Mouse (Mus musculus): Measurements from ENCODE around the gene Prmt3. TPM values are rescaled to one million over a fixed set of nuclear protein-coding genes. Genes with fewer than 3 reads are reported as not detected.

Gene Prmt3
- total RNA-seq, 4 experiments from 2014 or later = 12.7 to 17.0 (median 15.7) TPM

DNA sequence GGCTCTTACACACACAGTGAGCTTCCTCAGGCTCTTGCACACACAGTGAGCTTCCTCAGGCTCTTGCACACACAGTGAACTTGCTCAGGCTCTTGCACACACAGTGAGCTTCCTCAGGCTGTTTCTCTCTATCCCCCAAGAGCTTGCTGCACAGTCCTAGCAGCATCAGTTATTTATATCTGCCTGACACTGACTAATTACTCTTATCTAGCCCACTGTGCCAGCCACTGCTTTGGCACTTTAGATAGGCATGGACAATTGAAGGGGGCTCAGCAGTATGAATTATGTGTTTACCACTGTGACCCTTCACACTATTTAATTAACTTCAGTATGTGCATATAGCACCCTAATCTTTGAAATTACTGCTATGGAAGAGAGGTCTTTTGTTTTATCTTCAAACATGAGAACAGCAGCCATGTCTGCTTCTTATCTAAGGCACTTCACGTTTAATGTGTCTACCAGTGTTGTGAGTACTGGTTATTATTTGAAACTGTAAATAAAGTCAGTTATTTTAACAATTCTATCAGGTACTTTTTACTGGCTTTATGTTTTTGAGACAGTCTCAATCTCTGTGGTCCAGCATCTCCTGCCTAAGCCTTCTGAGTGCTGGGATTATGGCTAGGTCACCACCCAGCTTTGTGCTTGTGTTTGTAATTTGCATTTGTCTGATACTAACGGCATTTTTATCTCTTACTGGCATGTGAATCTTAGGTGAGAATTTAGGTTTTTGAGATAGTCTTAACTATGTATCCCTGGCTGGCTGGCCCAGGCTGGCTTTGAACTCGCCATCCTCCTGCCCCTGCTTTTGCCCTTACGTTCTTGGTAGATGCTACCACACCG is 75.4 kb downstream of the Prmt3 start:
- DNase-seq (ENCODE audit: low spot score) = no peak

DNA sequence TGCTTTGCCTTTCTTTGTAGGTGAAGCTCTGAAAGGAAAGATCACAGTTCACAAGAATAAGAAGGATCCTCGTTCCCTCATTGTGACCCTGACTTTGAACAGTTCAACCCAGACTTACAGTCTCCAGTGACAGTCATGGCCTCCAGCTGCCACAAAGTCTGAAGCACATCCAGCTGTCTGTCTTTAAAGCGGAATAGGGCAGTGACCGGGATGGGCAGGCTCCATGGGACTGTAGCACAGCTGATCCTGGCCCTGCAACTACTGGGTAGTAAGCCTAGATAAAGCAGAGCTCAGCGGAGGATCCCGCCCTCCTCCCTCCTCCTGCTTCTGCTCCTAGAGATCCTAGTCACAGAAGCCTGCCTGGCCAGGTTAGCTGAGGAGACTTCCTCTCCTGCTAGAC is 79.2 kb downstream of the Prmt3 start:
- DNase-seq (ENCODE audit: low spot score) = no peak

- DNase-seq (ENCODE audit: low spot score) = no peak
Measured at GRCm38 (mm10) chr7:49858257-49858656, 80.1 kb downstream of the Prmt3 start.

GRCm38 (mm10) chr7:49859820-49860219 is 81.7 kb downstream of the Prmt3 start:
- no peak for DNase-seq (ENCODE audit: low spot score)

DNA sequence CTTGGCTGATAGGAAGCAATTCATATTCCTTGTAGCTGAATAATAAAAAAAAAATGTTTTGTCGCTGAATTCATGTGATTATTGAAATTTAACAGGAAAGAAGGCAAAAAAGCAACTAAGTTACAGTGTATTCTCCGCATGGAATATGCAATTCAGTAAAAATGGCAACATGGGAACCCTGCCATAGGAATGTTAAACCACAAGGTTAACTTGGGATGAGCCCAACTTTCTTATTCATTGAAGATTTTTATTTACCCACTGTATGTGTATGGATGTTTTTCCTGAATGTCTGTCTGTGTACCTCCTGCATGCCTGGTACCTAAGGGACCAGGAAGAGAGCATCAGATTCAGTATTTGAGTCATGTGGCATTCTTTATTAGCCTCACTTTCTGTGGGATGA is 83.0 kb downstream of the Prmt3 start:
- DNase-seq (ENCODE audit: low spot score) = no peak

GRCm38 (mm10) chr7:49863753-49864152 is 85.6 kb downstream of the Prmt3 start:
- no peak for DNase-seq (ENCODE audit: low spot score)

- DNase-seq (ENCODE audit: low spot score) = no peak
Measured at GRCm38 (mm10) chr7:49869656-49870055, 91.5 kb downstream of the Prmt3 start.

DNA sequence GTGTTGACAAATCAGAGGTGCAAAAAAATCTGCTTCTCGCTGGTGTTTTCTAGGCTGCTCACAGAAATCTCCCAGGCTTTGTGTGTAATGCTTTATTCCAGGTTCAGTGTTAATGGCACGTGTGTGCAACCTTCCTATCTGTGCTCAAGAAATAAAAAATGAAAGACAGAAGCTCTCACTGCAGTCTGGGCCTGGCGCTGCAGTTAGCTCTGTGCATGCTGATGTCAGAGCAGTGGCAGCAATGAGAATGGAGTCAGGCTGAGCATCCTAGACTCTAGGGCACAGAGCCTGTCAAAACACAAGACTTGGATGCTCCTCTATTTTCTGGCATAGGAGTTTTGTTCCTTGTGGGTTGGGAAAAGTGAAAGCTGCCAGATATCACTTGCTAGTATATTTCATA is 92.1 kb downstream of the Prmt3 start:
- no peak for DNase-seq (ENCODE audit: low spot score)

DNA sequence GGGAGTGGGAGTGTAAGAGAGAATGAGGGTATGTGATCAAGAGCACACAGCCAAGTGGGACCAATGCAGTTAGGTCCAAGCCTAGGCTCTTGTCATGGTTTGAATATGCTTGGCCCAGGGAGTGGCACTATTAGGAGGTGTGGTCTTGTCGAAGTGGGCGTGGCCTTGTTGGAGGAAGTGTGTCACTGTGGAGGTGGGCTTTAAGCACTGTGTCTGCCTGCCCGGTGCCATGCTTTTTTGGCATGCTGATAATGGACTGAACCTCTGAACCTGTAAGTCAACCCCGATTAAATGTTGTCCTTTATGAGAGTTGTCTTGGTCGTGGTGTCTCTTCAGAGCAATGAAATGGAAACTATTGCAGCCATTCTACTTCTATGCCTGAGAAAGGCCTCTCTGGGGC is 99.2 kb downstream of the Prmt3 start:
- DNase-seq (ENCODE audit: low spot score) = no peak

DNA sequence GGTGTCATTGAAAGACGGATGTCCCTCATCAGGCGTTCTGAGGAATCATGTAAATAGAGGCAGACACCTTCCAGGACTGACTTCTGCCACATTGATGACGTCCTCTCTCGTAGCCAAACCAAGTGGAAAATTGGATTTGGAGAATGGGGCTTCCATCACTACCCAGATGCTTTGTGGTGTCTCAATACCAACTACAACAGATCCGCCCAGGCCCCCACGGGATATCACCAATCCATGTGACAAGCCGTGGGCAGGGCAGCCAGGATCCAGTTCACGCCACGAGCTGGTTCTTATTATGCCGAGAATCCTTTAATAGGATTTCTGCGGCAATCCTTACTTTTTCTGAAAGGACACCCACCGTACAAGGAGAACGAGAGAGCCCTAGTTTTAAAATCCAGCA is 100.9 kb downstream of the Prmt3 start:
- no peak for DNase-seq (ENCODE audit: low spot score)

- DNase-seq (ENCODE audit: low spot score) = no peak
Measured at GRCm38 (mm10) chr7:49879998-49880707, 102.0 kb downstream of the Prmt3 start.

DNA sequence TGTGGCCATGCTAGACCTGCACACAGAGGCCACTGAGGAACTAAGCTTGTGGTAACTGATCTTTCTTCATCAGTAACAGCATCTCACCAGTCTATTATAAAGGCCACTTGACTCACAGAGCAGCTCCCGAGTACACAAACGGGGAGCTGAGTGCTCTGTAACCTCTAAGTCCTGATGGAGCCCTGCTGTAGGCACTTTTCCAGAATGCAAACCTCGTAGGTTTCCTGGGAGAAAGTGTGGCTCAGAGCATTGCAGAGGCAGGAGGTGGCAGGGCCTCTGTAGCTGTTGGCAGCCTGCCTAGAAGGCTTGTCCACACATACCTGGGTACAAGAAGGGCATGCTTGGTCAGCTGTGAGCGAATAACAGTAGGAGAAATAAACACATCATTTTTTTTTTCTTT is 104.1 kb downstream of the Prmt3 start:
- no peak for DNase-seq (ENCODE audit: low spot score)

DNA sequence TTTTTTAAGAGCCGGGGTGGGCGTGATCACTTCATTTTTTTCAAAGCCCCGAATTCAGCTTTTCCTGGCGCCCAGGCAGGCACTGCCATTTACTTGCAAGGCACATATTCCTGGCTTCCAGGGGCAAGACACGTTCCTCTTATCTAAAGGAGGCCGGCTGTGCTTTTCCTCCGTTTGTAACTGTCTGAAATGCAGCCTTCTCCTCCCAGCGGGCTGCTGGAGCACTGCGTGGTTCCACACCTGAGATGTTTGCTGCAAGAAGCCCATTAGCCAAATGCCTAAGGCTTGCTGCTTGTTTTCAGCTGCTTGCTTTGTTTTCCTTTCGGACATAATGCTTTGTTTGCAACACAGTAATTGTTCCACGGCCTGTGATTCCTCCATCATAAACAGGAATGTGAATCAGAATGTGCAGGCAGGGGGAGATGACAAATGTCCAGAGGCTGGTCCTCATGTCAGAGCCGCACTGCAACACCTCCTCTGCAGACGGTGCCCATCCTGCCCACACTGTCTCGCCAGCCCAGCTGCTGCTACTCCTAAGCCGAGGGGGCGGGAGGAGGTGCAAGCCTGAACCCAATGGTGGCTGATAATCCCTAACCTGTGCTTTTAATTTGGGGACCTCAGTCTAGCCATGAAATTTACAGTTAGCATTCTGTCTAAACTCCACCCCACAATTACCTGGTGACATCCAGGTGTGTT is 104.7 kb downstream of the Prmt3 start:
- DNase-seq (ENCODE audit: low spot score) = no peak

- no peak for DNase-seq (ENCODE audit: low spot score)
Measured at GRCm38 (mm10) chr7:49887776-49888390, 109.7 kb downstream of the Prmt3 start.

GRCm38 (mm10) chr7:49894786-49895185 is 116.6 kb downstream of the Prmt3 start:
- no peak for DNase-seq (ENCODE audit: low spot score)

DNA sequence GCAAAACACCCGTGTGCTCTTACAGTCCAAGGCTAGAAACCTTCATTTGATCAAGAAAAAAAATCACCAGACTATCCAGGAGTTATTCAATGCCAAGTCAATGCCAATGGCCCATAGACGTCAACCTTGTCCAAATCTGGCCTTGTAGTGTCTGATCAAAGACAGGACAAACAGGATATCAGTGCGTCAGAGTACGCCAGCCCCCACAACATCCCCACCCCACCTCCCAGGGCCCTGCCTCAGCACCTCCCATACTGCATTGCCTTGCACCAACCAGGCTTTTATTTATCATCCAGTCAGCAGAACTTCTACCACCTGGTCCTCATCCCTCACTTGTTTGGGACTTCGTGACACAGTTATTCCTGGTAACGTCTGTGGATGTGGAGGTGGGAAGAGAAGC is 117.2 kb downstream of the Prmt3 start:
- DNase-seq (ENCODE audit: low spot score) = no peak

DNA sequence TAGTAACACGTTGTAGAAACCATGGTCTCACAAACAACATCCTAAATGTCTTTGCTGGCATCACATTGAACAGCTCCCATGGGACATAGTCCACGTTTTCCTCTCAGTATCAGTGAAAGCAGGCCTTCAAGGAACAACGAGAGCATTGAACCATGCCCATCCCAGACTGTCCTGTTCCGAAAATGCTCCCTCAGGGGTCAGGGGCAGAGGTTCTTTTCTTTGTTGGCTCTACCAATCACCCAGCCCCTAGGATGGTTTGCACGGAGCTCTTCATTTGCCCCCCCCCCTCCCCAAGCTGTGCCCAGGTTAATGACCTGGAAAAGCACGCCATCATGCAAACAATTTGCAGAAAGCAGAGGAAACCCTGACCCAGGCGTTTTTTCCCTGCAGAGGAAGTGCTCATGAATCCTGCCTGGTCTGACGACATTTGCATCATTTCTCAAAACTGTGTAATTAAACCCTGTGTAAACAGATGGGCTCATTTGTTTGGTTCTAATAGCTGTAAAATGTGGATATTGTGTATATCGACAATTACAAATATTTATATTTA is 123.9 kb downstream of the Prmt3 start:
- DNase-seq (ENCODE audit: low spot score) = no peak

- no peak for DNase-seq (ENCODE audit: low spot score)
Measured at GRCm38 (mm10) chr7:49907191-49908171, 129.3 kb downstream of the Prmt3 start.

Data from heart, adult 8-10 months (tissue).